Mouse (Mus musculus) forelimb bud, embryonic 11.5 days (tissue): ENCODE measurements around the gene Cerkl.

ENCODE experiments used
- DNase-seq: peaks from one replicate; pipeline ENCODE4 v3.0.0-alpha.2; 2012; ENCODE audit warnings: low read depth, low spot score

Gene Cerkl

DNA sequence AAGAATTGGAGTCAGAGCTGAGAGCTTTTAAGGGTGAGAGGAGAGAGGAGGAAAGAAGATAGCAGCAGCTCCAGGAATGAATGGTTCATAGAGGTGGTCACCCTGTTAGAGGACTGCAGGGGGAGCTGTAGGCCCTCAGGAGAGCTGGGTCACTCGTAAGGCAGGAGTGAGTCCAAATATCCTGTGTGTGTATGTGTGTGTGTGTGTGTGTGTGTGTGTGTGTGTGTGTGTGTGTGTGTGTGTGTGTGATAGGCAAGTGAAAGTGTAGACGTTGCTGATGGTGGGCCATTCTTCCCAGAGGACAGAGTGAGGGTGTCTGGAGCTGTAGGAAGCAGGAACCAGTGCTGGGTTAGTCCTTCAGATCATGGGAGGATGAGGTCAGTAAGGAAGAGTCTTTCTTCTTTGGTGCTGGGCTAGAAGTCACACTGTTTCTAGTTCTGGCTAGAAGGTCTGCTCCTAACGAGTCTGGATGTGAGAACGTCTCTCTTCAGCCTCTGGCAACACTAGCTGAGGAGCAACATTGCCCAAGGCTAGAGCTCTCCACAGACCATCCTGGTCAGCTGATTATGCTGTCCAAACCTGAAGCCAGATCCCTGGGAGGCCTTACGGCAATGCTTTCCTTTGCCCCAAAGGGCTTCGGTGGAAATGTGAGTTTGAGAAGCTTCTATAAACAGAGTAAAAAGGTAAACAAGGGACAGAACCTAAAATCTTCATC lies 83.9 kb downstream of the Cerkl start:
- peak; percentile 18 for DNase-seq

DNA sequence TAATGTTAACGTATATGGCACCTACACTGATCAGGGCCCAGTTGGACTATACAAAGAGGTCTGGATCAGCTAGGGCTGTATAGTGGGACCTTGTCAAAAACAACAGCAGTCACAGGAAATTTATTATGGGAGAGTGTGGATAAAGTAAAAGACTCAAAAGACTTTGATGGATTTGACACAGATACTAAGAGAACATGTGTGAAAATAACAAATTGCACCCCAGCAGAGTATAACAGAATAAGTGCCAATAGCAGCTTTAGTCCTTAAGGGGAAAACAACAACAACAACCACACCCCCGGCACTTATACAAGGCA lies 84.5 kb downstream of the Cerkl start:
- DNase-seq = no peak

DNA sequence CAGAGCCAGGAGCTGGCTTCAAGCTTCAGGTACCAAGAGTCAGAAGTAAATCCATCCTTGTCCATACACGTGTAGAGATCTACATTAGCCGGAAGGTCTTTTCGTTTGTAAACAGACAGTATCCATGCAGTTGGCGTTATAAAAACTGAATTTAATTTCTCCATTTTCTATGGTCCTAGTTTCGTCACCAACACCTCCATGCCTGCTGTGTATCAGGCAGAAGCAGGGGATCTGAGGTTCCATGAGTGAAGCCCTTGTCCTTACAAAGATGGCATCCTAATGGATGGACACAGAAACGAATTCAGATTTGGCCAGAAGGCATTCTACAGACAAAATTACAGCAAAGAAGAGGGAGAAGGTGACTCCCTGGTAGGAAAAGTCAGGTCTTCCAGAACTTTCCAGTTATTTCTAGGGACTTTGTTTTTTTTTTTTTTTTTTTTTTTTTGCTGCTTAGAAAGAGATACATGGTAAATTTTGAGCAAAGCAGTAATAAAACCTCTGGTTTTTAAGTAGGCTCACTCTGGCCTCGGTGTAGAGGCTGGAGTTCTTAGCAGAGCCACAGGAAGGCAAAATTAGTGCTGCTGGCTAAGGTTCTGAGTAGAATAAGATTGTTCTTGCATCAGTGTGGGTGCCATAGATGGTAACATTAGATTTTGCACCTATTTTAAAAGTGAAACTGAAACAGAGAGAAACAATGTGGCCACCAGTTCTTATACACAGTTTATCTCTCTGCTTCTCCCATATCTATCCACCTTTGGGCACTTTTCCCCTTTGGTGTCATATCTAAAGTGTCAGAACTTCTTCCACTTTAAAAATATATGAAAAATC lies 85.0 kb downstream of the Cerkl start:
- no peak for DNase-seq

DNA sequence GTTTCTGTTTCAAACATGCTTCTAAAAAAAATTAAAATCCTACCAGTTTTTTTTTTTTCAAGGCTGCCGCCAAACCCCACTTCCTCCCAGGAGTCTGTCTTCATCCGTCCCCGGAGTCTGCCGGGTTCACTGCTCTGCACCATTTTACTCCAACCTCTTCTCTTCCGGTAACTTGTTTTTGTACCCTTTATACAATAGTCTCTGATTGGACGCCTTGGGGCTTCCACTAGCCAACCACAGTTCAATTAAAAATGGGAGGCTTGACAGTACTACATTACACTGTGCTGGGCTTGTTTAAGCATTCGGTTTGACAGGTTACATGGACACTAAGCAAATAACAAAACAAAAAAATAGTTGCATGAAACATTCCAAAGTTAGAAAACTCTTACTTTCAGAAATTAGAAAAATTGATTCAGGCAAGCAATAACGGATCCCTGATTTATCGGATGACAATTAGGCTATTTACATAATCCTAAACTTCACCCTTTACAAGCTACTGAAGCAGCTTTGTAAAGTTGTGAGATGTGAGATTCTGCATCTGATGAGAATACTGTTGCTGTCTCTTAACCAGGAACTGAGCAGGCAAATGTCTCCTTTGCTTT lies 85.8 kb downstream of the Cerkl start:
- no peak for DNase-seq

DNA sequence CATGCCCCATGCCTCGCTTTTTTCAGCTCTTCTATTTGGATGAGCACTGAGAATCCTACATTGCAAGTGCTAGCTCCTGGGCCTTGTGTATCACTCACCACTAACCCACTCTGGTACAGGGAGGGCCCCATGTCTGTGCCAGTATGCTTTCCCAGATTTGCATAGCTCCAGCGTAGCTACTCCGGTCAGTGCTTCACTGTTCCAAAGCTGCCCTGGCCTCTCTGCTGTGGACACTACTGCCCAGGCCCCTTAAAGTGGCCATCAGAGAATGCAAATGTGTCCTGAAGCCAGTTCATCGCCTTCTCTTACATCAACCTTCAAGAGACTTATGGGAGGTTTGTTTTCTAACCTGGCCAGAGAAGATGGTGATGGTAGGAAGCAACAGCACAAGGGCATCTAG lies 86.7 kb downstream of the Cerkl start:
- DNase-seq = no peak

DNA sequence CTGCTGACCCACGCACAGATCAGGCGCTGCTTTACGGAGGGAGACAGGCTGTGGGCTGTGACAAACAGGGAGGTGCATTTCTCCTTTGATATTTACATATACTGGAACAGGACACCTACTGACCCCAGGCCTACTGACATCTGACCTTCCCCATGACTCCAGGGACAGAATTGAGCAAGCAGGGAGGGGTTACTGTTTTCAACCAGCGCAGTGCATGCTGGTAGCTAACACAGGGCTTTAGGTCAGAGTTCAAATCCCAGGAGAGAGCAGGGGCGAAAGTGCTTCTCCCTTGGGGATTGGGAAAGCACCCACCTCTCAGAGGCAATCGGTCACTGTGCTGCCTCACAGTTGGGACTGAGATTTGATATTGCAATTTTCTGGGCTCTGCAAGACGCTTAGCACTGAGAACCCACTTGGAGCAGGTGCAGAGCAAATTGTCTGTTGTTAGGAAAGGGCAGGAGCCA lies 87.5 kb downstream of the Cerkl start:
- DNase-seq = no peak

DNA sequence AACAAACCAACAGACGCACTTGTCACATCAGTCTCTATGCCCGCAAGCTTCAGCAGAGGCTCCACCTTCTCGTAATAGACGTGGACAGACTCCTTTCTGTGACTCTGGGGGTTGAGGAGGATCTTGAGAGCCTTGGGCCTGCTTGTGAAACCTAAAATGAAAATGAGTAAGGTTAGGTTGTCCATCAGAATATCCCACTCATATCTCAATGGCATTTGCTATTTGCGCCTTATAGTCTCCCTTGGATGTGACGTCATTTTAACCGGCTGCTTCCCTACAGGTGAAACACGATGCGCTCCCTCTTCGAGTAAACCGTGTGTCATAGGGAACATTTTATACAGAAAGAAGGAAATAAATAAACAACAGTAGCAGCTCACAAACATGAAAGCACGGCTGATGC lies 87.9 kb downstream of the Cerkl start:
- no peak for DNase-seq

DNA sequence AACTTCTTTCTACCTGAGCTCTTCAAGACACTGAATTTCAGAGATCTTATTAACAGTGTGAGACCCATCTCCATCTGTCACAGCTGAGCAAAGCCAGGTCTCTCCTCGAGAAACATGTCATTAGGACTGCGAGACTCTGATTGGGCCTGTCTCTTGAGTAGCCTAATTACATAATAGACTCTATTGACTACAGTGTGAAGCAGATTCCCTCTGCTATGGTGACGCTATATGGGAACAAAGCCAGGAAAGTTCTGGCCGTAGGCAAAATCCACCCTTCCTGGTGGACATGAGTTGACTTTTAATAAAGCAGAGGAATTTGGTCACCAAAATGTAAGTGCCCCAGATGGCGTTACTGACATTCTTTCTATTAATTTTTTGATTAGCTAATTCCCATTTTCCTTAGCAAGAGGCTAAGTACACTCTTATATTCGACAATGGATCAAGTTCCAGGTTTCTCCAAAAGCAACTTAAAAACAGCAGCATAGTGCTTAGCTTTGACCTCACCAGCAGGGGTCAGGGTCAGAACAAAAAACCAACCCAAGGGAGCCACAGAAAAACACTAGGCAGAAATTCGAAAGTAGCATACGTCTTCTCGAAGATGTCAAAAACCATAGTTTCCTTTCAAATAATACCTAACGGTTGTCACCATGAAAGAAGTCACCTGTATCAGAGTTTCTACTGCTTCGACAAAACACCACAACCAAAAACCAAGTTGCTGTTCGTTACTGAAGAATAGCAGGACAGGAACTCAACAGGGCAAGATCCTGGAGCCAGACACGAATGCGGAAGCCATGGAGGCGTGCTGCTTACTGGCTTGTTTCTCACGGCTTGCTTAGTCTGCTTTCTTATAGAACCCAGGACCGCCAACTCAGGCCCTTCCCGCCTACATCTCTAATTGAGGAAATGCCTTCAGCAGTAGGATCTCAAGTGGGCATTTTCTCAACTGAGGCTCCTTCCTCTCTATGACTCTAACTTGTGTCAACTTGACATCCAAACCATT lies 88.8 kb downstream of the Cerkl start:
- peak; percentile 14 for DNase-seq

DNA sequence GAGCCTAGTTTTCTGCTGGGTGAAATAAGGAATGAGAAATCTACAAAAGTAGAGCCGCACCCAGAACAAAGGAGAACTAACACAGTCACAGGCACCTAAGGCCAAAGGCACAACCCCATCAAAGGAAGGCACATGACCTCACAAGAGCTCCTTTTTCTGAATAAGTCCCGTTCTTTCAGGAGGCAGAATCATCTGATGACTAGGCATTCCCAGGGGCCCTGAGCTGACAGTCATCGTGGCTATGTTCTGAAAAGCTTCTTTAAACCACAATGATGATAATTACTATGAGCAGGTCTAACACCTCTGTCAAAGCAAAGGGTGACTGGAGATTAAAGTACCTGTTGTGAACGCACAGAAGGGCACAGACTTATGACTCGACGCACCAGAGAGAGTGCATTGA lies 92.7 kb downstream of the Cerkl start:
- no peak for DNase-seq

DNA sequence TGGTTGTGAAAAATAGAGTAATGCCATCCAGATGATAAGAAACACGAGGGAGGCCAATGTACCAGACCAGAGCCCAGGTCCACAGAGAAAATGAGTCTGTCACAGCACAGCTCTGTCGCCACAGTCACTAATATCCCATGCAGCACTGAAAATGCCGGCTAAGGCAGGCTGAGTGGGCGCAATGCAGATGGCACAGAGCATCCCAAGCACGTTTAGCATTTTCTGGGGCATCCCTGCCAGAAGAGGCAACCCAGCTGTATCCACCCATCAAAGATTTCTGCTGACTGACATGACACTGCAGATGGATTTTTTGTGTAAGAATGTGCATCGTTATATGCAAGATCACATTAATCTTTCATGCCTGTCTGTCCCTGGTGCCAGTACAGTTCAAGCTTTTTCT lies 94.6 kb downstream of the Cerkl start:
- DNase-seq = no peak

DNA sequence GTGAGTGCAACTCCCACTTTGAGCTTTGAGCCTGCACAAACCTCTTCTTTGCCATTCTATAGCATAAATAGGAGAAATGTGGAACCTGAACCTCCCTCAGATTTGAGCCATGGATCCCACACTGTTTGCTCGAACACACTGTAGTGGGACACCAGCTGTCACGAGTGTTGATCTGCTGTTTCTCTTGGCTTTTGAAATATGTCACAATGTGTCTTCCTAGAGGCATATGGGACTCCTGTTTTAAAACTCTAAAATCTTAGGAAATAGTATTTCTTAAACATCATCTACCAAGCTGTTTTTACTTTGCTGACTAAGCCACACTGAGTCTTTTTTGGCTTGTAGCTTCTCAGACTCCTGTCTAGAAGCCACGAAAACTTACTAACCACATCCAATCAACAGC lies 98.8 kb downstream of the Cerkl start:
- no peak for DNase-seq

DNA sequence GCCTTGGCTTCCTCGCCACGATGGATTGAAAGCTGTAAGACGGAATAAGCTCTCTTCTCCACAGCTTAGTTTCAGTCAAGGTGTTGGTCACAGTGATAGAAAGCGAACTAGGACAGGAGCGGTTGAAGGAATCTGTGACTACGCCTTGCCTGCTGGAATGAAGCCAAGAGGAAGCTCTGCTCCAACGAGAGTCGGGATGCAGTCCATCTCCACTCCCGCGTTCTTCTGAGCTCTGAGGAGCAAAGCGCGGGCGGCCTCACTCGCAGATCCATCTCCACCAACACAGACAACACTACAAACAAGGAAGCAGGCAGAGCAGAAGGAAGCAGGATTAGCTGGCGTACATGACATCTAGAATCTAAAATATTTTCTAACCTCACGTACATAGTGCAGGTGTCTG lies 101.8 kb downstream of the Cerkl start:
- no peak for DNase-seq

DNA sequence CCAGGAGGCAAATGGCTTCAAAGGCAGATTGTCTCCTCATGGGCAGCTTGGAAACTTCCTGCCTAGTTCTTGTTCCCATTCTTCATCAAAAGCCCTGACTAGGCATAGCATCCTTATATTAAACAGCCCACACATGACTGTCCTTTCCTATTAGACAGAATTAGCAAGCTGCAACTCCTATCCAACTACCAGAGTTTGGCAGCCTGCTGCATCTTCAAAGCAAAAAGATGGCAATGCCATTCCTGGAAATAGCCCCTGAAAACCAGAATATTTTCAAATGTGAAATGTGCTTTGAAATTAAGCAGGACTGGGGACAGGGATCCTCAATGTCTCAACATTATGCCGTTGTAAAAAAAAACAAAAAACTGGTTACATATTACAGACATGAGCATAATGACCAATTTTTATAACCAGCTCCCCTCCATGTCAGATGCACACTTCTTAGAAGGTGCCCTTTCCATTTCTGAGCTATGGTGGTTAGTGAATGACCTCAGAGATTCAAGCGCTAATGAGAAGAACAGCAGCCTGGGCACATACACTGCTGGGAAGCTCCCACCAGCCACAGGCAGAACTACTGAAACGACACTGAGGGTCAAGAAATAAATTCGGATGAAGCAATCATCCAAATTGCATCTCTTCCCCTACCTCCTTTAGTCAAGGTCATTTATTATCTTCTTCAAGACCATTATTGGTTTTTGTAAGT lies 104.3 kb downstream of the Cerkl start:
- DNase-seq = no peak

DNA sequence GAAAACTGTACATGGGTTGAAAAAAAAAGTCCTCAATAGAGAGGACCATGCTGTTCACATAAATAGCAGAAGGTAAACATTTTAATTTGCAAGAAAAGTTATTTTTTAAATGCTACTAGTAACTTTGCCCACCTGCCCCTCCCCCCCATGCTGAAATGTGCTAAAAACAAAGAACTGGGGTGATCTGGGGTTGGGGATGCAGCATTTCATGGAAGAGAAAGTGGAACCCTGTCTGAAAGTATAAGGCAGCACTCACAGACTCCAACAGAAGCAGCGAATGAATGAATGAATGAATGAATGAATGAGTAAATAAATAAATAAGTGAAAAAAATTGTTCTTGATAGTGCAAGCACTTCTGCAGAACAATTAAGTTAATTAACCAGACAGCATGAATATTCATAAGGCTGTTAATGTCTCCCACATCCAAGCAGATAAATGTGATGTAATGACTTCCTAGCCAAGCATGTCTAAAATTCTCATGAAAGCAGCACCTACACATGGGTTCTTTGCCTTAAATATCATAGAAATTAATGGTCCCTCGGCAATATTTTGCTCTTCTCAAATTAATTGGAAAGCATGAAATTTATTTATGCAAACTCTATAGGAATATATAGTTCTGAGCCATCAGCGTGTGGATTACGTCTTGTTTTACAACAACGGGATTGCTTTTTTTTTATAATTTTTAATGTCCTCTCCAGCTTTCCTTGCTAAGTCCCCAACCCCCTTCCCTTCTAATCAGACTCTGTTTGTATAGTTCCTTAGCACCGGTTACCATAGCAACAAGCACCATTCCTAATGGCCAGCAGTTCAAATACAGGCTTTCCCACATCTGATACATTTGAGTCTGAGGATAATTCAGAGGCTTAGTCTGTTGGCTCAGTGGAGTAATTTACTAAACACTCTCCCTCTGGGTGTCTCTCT lies 105.1 kb downstream of the Cerkl start:
- DNase-seq = peak; percentile 19

DNA sequence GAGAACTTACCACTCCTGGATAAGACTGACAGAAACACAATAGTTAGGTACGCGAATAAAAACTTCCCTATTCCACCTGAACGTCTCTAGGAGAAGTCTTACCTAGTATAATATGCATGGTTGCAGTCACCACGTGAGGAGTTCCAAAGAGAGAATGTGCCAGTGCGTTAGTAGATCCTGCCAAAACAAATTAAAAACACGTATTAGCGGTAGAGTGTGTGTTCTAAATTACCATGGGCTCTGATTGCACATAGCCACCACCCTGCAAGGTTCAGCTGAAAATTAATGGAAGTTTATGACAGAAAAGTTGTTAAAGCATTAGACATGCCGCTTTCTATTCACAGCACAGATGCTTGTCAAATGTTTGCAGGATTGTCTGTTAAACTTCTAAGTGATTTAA lies 113.5 kb downstream of the Cerkl start:
- no peak for DNase-seq

DNA sequence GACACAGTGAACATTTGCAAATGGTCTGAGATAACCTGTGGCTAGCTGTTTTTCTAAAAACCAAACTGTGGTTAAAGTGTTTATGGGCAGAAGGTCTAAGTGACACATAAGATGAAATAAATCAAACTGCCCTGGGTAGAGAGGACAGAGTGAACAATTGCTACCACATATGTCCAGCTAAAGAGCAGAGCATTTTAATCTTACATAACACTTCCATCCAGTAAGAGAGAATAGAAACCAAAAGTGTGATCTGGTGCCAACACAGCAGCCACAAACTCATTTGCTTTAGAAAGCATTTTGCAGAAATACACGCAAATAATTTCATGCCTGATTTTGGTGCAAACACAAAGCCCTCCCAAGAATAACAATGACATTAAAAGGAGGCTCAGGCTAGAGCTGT lies 117.6 kb downstream of the Cerkl start:
- no peak for DNase-seq

DNA sequence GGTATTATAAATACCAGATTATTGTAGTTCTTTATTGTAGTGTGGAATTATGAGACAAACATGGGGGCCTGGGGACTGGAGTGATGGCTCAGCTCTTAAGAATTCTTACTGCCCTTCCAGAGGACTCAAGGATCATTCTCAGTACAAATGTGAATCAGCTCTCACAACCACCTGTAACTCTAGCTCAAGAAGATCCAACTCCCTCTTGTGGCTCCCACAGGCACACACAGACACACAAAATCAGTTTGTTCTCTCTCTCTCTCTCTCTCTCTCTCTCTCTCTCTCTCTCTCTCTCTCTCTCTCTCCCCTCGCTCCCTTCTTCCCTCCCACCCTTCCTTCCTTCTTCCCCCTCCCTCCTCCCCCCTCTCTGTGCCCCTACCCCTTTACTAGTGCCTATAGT lies 120.4 kb downstream of the Cerkl start:
- no peak for DNase-seq

DNA sequence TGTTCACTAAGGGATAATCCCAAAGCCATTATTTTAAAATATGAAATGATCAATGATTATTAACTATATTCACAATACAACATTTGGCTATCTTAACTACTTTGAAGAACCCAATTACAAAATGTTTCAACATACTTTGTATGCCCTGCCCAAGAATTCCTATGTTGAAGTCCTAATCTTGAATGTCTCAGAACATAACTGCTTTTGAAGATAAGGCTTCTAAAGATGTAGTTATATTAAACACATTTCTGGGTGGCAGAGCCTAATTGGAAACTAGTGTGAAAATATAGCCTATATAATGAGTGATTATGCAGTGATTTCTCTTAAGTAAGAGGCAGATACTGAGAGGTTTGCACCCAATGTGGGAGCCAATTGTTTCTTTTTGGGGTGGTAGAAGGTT lies 121.9 kb downstream of the Cerkl start:
- DNase-seq = no peak

DNA sequence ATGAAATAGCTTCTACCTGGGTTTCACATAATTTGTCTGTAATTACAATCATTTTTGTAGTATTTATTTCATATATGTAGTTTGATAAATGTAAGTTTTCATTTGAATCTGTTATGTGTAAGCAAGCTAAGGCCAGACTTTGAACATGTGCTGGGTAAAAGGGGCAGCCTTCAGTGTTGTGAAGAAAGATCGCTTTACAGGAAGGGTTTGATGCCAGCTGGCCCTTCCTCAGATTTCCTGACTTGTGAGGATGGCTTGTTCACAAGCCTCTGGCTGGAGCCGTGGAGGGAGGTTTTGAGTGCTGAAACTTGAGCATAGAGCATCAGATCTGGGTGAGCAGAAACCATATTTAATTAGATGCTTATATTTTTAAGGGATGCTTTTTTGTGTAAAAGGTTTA lies 128.5 kb downstream of the Cerkl start:
- DNase-seq = no peak
